Comparison of ENCODE assay signal across 8 mouse cellular contexts in genomic region chr19:7421602-7422591, GRCm38 (mm10). TPM values are rescaled to one million over a fixed set of nuclear protein-coding genes. Genes with fewer than 3 reads are reported as not detected.
DNase-seq lines count a peak whose midpoint lies in the region; ATAC-seq and TF ChIP-seq lines count a peak whose summit lies in the region.

No protein-coding gene starts in this region.

- WGBS in forebrain, embryonic 11.5 days = 6% methylated on average over 44 of the region's 48 CpGs
- 22% methylated on average over 43 of the region's 48 CpGs for WGBS in heart, postnatal 0 days
- 12% methylated on average over 47 of the region's 48 CpGs for WGBS in lung, embryonic 15.5 days

- peak overlapping the region; percentile 77 for H3K4me3 ChIP-seq in E14TG2a.4 (replicated peaks; ENCODE audit: low read length)
- peak overlapping the region; percentile 19 for H3K4me3 ChIP-seq in forebrain, embryonic 11.5 days (ENCODE audit: low read depth, low read length)
- peak overlapping the region; percentile 37 for H3K4me3 ChIP-seq in heart, postnatal 0 days (ENCODE audit: low read depth, low read length)
- H3K4me3 ChIP-seq in lung, embryonic 15.5 days = peak overlapping the region; percentile 17

- H3K27me3 ChIP-seq in E14TG2a.4 (ENCODE audit: insufficient read depth, low read length) = peaks cover 60% of the 10 kb centered on the region
- H3K27me3 ChIP-seq in forebrain, embryonic 11.5 days (ENCODE audit: control insufficient read depth, insufficient read depth, low read length) = no peaks in the 10 kb centered on the region
- H3K27me3 ChIP-seq in heart, postnatal 0 days (ENCODE audit: control insufficient read depth, insufficient read depth, low read length) = no peaks in the 10 kb centered on the region
- no peaks in the 10 kb centered on the region for H3K27me3 ChIP-seq in lung, embryonic 15.5 days

- peak overlapping the region; percentile 92 for H3K4me2 ChIP-seq in forebrain, embryonic 11.5 days (ENCODE audit: low read depth, low read length, severe bottlenecking)
- peak overlapping the region; percentile 61 for H3K4me2 ChIP-seq in heart, postnatal 0 days (ENCODE audit: low read depth, low read length)
- H3K4me2 ChIP-seq in lung, embryonic 15.5 days = peak overlapping the region; percentile 46

- H3K9me3 ChIP-seq in E14TG2a.4 (ENCODE audit: low read length) = no peaks in the 10 kb centered on the region
- H3K9me3 ChIP-seq in forebrain, embryonic 11.5 days (ENCODE audit: control insufficient read depth, low read length) = no peaks in the 10 kb centered on the region
- no peaks in the 10 kb centered on the region for H3K9me3 ChIP-seq in heart, postnatal 0 days (replicated peaks; ENCODE audit: control insufficient read depth, low read length)
- H3K9me3 ChIP-seq in lung, embryonic 15.5 days = no peaks in the 10 kb centered on the region

- TF ChIP-seq CTCF in E14TG2a.4 (conservative IDR thresholded peaks at IDR 0.05; ENCODE audit: low read length) = no peak
- no peak for TF ChIP-seq CTCF in heart, postnatal 0 days (IDR thresholded peaks at IDR 0.05; ENCODE audit: low read depth)

- peak; percentile 58 for ATAC-seq in forebrain, embryonic 11.5 days (replicated peaks; ENCODE audit: low FRiP score)
- no peak for ATAC-seq in heart, postnatal 0 days (ENCODE audit: insufficient read depth, low read depth)
- ATAC-seq in lung, embryonic 15.5 days (ENCODE audit: borderline replicate concordance, extremely low read depth, low FRiP score, low TSS enrichment) = peak; percentile 4; the same call in 1 of the 2 replicates

- peaks cover 72% of the 10 kb centered on the region for H3K4me1 ChIP-seq in E14TG2a.4 (replicated peaks; ENCODE audit: low read depth, low read length)
- H3K4me1 ChIP-seq in forebrain, embryonic 11.5 days (replicated peaks; ENCODE audit: control insufficient read depth, insufficient read depth, low read length) = peaks cover 45% of the 10 kb centered on the region
- peaks cover 49% of the 10 kb centered on the region for H3K4me1 ChIP-seq in heart, postnatal 0 days (ENCODE audit: control insufficient read depth, insufficient read depth)
- H3K4me1 ChIP-seq in lung, embryonic 15.5 days = peaks cover 60% of the 10 kb centered on the region

- H3K27ac ChIP-seq in forebrain, embryonic 11.5 days (ENCODE audit: low read depth, low read length) = peak overlapping the region; percentile 62
- peak overlapping the region; percentile 15; the same call in 1 of the 2 replicates for H3K27ac ChIP-seq in heart, postnatal 0 days (ENCODE audit: low read depth)
- H3K27ac ChIP-seq in lung, embryonic 15.5 days = peak overlapping the region; percentile 86

- peak; percentile 16 to 30 for DNase-seq in adrenal gland, postnatal 4 days (ENCODE audit: low spot score in 2 of 2)
- peak; percentile 88 for DNase-seq in forebrain, embryonic 11.5 days (ENCODE audit: low spot score)
- peak; percentile 37 for DNase-seq in heart, postnatal 0 days (ENCODE audit: low spot score)
- peak; percentile 72 to 79 for DNase-seq in layer of hippocampus, postnatal 10 days (ENCODE audit: low spot score in 2 of 2)
- peak; percentile 79 for DNase-seq in retina, embryonic 14.5 days (ENCODE audit: low spot score)
- no peak for DNase-seq in spleen, postnatal 36 days (ENCODE audit: low spot score in 2 of 2)

- TF ChIP-seq EP300 in heart, postnatal 0 days (IDR thresholded peaks at IDR 0.05; ENCODE audit: low read depth) = no peak

- peak overlapping the region; percentile 56 for H3K9ac ChIP-seq in forebrain, embryonic 11.5 days (ENCODE audit: low read length)
- H3K9ac ChIP-seq in heart, postnatal 0 days (replicated peaks; ENCODE audit: low read depth, low read length) = no peak overlapping the region
- peak overlapping the region; percentile 4; the same call in 1 of the 2 replicates for H3K9ac ChIP-seq in lung, embryonic 15.5 days

- H3K36me3 ChIP-seq in E14TG2a.4 (ENCODE audit: insufficient read depth, low read length) = peaks cover 53% of the 10 kb centered on the region
- peaks cover 7% of the 10 kb centered on the region for H3K36me3 ChIP-seq in forebrain, embryonic 11.5 days (ENCODE audit: control insufficient read depth, insufficient read depth, low read length)
- peaks cover 44% of the 10 kb centered on the region for H3K36me3 ChIP-seq in heart, postnatal 0 days (replicated peaks; ENCODE audit: control insufficient read depth, insufficient read depth, low read length)
- peaks cover 36% of the 10 kb centered on the region for H3K36me3 ChIP-seq in lung, embryonic 15.5 days

RNA-seq across cellular contexts. Expression of gene 2700081O15Rik, which starts 4.5 kb away (rescaled TPM):
- 10 to 100 TPM; 45.3 to 49.2 TPM for total RNA-seq in adrenal gland, postnatal 4 days (2021)
- polyA plus RNA-seq in forebrain, embryonic 11.5 days (2014; fragmentation: Nextera tagmentation; extraction: Ambion mirVana) = 11.5 and 14.2 TPM in 2 replicates
- 29.6 and 44.0 TPM in 2 replicates for total RNA-seq in heart, postnatal 0 days (2014; rRNA removed; ENCODE audit: low replicate concordance)
- 2.1 and 2.3 TPM in 2 replicates for polyA plus RNA-seq in heart, postnatal 0 days (2015; fragmentation: Nextera tagmentation; extraction: Ambion mirVana)
- total RNA-seq in layer of hippocampus, postnatal 10 days (2021) = 10 to 100 TPM; 70.8 to 72.1 TPM
- polyA plus RNA-seq in lung, embryonic 15.5 days (2015; fragmentation: Nextera tagmentation; extraction: Ambion mirVana) = 6.2 and 6.8 TPM in 2 replicates

RNA-seq across cellular contexts. Expression of gene Spindoc, which starts 39.1 kb away (rescaled TPM):
- total RNA-seq in adrenal gland, postnatal 4 days (2021) = 10 to 100 TPM; 35.4 to 39.4 TPM
- 39.9 and 52.0 TPM in 2 replicates for polyA plus RNA-seq in forebrain, embryonic 11.5 days (2014; fragmentation: Nextera tagmentation; extraction: Ambion mirVana)
- total RNA-seq in heart, postnatal 0 days (2014; rRNA removed; ENCODE audit: low replicate concordance) = 22.0 and 38.7 TPM in 2 replicates
- polyA plus RNA-seq in heart, postnatal 0 days (2015; fragmentation: Nextera tagmentation; extraction: Ambion mirVana) = 11.7 and 13.7 TPM in 2 replicates
- total RNA-seq in layer of hippocampus, postnatal 10 days (2021) = 10 to 100 TPM; 39.0 to 45.6 TPM
- polyA plus RNA-seq in lung, embryonic 15.5 days (2015; fragmentation: Nextera tagmentation; extraction: Ambion mirVana) = 27.9 and 28.3 TPM in 2 replicates

Comparison
In these comparisons a context has a peak if more than half of its experiments do, and no peak if none do; other contexts are left out.
1. H3K4me3 ChIP-seq: peak in every context shown above with its lines; median percentile 77 in E14TG2a.4; 37 in heart, postnatal 0 days; 19 in forebrain, embryonic 11.5 days; 17 in lung, embryonic 15.5 days.
2. DNase-seq: peak in adrenal gland, postnatal 4 days (2 of 2), forebrain, embryonic 11.5 days (single experiment), heart, postnatal 0 days (single experiment), layer of hippocampus, postnatal 10 days (2 of 2) and retina, embryonic 14.5 days (single experiment); none in spleen, postnatal 36 days (0 of 2).
3. H3K27ac ChIP-seq: peak in every context shown above with its lines; median percentile 86 in lung, embryonic 15.5 days; 62 in forebrain, embryonic 11.5 days; 15 in heart, postnatal 0 days.
4. Peak in every context shown above with its lines, with median percentiles within 50 percentile points of each other: H3K4me2 ChIP-seq.